8 mouse cellular contexts compared by ENCODE assay signal in the genomic region with DNA sequence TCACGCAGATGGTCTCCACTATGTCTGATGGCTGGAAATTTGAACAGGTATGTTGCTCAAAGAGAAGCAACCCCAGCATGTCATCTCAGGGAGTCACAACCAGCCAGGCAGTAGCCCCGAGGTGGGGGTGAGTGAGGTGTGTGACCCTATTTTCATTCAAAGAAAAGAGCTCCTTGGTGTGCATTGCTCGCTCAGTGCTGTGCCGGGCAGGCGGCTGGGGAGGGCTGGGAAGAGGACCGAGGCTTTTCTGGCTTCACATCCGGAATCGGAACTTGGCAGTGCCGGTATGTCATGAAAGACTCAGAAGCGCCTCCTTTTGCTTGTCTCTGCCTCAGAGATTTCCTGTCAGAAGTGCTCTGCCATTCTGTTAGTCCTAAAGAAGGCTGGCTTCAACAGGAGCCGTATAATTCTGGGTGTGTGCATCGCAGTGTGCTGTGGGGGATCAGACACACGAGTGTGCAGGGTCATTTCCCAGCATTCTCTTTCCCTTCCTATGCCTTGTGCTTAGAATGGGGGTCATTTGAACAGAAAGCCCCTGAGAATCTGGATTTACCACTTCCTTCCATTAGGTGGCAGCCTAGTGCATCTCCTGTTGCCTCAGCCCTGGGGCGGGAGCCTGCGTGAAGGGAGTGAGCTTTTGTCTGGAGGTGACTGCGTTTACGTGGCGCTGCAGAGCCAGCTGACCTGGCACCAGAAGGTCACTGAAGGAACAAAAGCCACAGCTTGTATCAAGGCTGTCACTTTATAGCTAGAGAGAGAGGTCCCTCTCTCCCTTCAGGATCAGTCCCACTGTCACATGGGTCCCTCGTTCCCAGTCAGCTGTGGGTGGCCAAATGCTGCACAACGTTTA. TPM values are rescaled to one million over a fixed set of nuclear protein-coding genes. Genes with fewer than 3 reads are reported as not detected.
A peak's percentile ranks its signal among the peaks of the same experiment; 100 is the strongest.
DNase-seq lines count a peak whose midpoint lies in the region; ATAC-seq and TF ChIP-seq lines count a peak whose summit lies in the region.

No protein-coding gene starts in this region.

- no peaks in the 10 kb centered on the region for H3K9me3 ChIP-seq in embryonic facial prominence, embryonic 14.5 days (ENCODE audit: control insufficient read depth, low read length)
- H3K9me3 ChIP-seq in heart, embryonic 10.5 days: no peaks in the 10 kb centered on the region
- H3K9me3 ChIP-seq in stomach, embryonic 16.5 days (replicated peaks; ENCODE audit: control insufficient read depth, low read length): no peaks in the 10 kb centered on the region

- H3K27me3 ChIP-seq in embryonic facial prominence, embryonic 14.5 days (replicated peaks; ENCODE audit: control insufficient read depth, insufficient read depth, low read length): no peaks in the 10 kb centered on the region
- no peaks in the 10 kb centered on the region for H3K27me3 ChIP-seq in heart, embryonic 10.5 days (ENCODE audit: insufficient read depth, poor library complexity, severe bottlenecking)
- no peaks in the 10 kb centered on the region for H3K27me3 ChIP-seq in stomach, embryonic 16.5 days (ENCODE audit: control insufficient read depth, insufficient read depth, low read length)

- H3K9ac ChIP-seq in embryonic facial prominence, embryonic 14.5 days (ENCODE audit: low read depth, low read length): peak overlapping the region; percentile 25; the same call in 1 of the 2 replicates
- no peak overlapping the region for H3K9ac ChIP-seq in stomach, embryonic 16.5 days (ENCODE audit: low read length)

- TF ChIP-seq POLR2A in bone marrow, adult 2 months (IDR thresholded peaks at IDR 0.05; ENCODE audit: borderline replicate concordance, control insufficient read depth, low read depth, low read length): no peak

- H3K36me3 ChIP-seq in embryonic facial prominence, embryonic 14.5 days (ENCODE audit: control insufficient read depth, insufficient read depth, low read length): peaks cover 59% of the 10 kb centered on the region
- peaks cover 80% of the 10 kb centered on the region for H3K36me3 ChIP-seq in heart, embryonic 10.5 days
- peaks cover 13% of the 10 kb centered on the region for H3K36me3 ChIP-seq in stomach, embryonic 16.5 days (ENCODE audit: control insufficient read depth, insufficient read depth, low read length)

- peak overlapping the region; percentile 40 for H3K4me2 ChIP-seq in embryonic facial prominence, embryonic 14.5 days (ENCODE audit: low read depth, low read length)
- peak overlapping the region; percentile 3; the same call in 1 of the 2 replicates for H3K4me2 ChIP-seq in stomach, embryonic 16.5 days (ENCODE audit: low read depth, low read length)

- DNase-seq in CD4-positive, CD25-positive, alpha-beta regulatory T cell, adult 2 months (ENCODE audit: low read depth, low spot score): peak; percentile 87
- peak; percentile 86 for DNase-seq in embryonic facial prominence, embryonic 14.5 days (ENCODE audit: low spot score)
- peak; percentile 88 for DNase-seq in heart, embryonic 10.5 days (ENCODE audit: low spot score)
- peak; percentile 83 for DNase-seq in kidney, adult 9 months
- DNase-seq in liver: peak; percentile 66

- H3K4me1 ChIP-seq in bone marrow, adult 2 months (ENCODE audit: control insufficient read depth, insufficient read depth, low read length): no peaks in the 10 kb centered on the region
- no peaks in the 10 kb centered on the region for H3K4me1 ChIP-seq in embryonic facial prominence, embryonic 14.5 days (ENCODE audit: control insufficient read depth, insufficient read depth, low read length)
- peaks cover 15% of the 10 kb centered on the region for H3K4me1 ChIP-seq in heart, embryonic 10.5 days
- no peaks in the 10 kb centered on the region; the same call in 1 of the 2 replicates for H3K4me1 ChIP-seq in stomach, embryonic 16.5 days (ENCODE audit: control insufficient read depth, insufficient read depth, low read length)

- 60% methylated on average over 20 of the region's 20 CpGs for WGBS in bone marrow, adult 2 months
- WGBS in embryonic facial prominence, embryonic 14.5 days: 36% methylated on average over 20 of the region's 20 CpGs
- 37% methylated on average over 20 of the region's 20 CpGs for WGBS in heart, embryonic 10.5 days
- 43% methylated on average over 20 of the region's 20 CpGs for WGBS in stomach, embryonic 16.5 days

- no peak overlapping the region for H3K4me3 ChIP-seq in bone marrow, adult 2 months (replicated peaks; ENCODE audit: control insufficient read depth, low read depth, low read length)
- no peak overlapping the region for H3K4me3 ChIP-seq in embryonic facial prominence, embryonic 14.5 days (ENCODE audit: low read depth, low read length)
- H3K4me3 ChIP-seq in heart, embryonic 10.5 days: 0 out of 2 replicates have a peak overlapping the region, but pooled peaks have one; percentile 9
- no peak overlapping the region for H3K4me3 ChIP-seq in stomach, embryonic 16.5 days (replicated peaks; ENCODE audit: low read length)

- no peak overlapping the region for H3K27ac ChIP-seq in bone marrow, adult 2 months (ENCODE audit: control insufficient read depth, insufficient read depth, low read depth, low read length, poor library complexity)
- no peak overlapping the region; the same call in 1 of the 2 replicates for H3K27ac ChIP-seq in embryonic facial prominence, embryonic 14.5 days (replicated peaks; ENCODE audit: low read depth, low read length)
- peak overlapping the region; percentile 67 for H3K27ac ChIP-seq in heart, embryonic 10.5 days
- H3K27ac ChIP-seq in stomach, embryonic 16.5 days (ENCODE audit: low read length): peak overlapping the region; percentile 48

- ATAC-seq in embryonic facial prominence, embryonic 14.5 days (ENCODE audit: low read depth): peak; percentile 72
- peak; percentile 78 for ATAC-seq in monocyte, adult 5-6 weeks (replicated peaks; ENCODE audit: insufficient number of reproducible peaks, low FRiP score, low TSS enrichment, poor library complexity, severe bottlenecking)
- ATAC-seq in stomach, embryonic 16.5 days (ENCODE audit: insufficient read depth, low FRiP score): peak; percentile 63; the same call in 1 of the 2 replicates

- TF ChIP-seq CTCF in bone marrow, adult 2 months (IDR thresholded peaks at IDR 0.05; ENCODE audit: control insufficient read depth, insufficient read depth, low read length): peak; percentile 74

RNA-seq across cellular contexts. Expression of a gene that starts 7.8 kb away (rescaled TPM):
- 14.0 and 32.4 TPM in 2 replicates for polyA plus RNA-seq in bone marrow, adult 2 months (2011; ENCODE audit: insufficient read depth, insufficient read length, low replicate concordance, missing spikeins)
- 21.8 and 22.6 TPM in 2 replicates for polyA plus RNA-seq in embryonic facial prominence, embryonic 14.5 days (2014; fragmentation: Nextera tagmentation; extraction: Ambion mirVana)
- 12.3 and 13.3 TPM in 2 replicates for polyA plus RNA-seq in heart, embryonic 10.5 days (2016; fragmentation: Nextera tagmentation; extraction: Ambion mirVana)
- 20.7 to 29.6 TPM (median 24.3 TPM) in 3 replicates for total RNA-seq in monocyte, adult 5-6 weeks (2017)
- polyA plus RNA-seq in stomach, embryonic 16.5 days (2015; fragmentation: Nextera tagmentation; extraction: Ambion mirVana): 3.2 and 3.6 TPM in 2 replicates

RNA-seq across cellular contexts. Expression of a gene that starts 7.9 kb away (rescaled TPM):
- polyA plus RNA-seq in bone marrow, adult 2 months (2011; ENCODE audit: insufficient read depth, insufficient read length, low replicate concordance, missing spikeins): 316 and 521 TPM in 2 replicates
- polyA plus RNA-seq in embryonic facial prominence, embryonic 14.5 days (2014; fragmentation: Nextera tagmentation; extraction: Ambion mirVana): 841 and 943 TPM in 2 replicates
- polyA plus RNA-seq in heart, embryonic 10.5 days (2016; fragmentation: Nextera tagmentation; extraction: Ambion mirVana): 1,131 and 1,417 TPM in 2 replicates
- 553 to 728 TPM (median 631 TPM) in 3 replicates for total RNA-seq in monocyte, adult 5-6 weeks (2017)
- 746 and 843 TPM in 2 replicates for polyA plus RNA-seq in stomach, embryonic 16.5 days (2015; fragmentation: Nextera tagmentation; extraction: Ambion mirVana)

RNA-seq across cellular contexts. Expression of a gene that starts 12.6 kb away (rescaled TPM):
- not detected in 2 replicates for polyA plus RNA-seq in bone marrow, adult 2 months (2011; ENCODE audit: insufficient read depth, insufficient read length, low replicate concordance, missing spikeins)
- polyA plus RNA-seq in embryonic facial prominence, embryonic 14.5 days (2014; fragmentation: Nextera tagmentation; extraction: Ambion mirVana): 0.11 TPM in 1 of 2 replicates, not detected in the other
- polyA plus RNA-seq in heart, embryonic 10.5 days (2016; fragmentation: Nextera tagmentation; extraction: Ambion mirVana): 0.19 and 0.23 TPM in 2 replicates
- not detected in 3 replicates for total RNA-seq in monocyte, adult 5-6 weeks (2017)
- 0.22 and 0.26 TPM in 2 replicates for polyA plus RNA-seq in stomach, embryonic 16.5 days (2015; fragmentation: Nextera tagmentation; extraction: Ambion mirVana)

RNA-seq across cellular contexts. Expression of a gene that starts 24.2 kb away (rescaled TPM):
- 31.1 and 51.9 TPM in 2 replicates for polyA plus RNA-seq in bone marrow, adult 2 months (2011; ENCODE audit: insufficient read depth, insufficient read length, low replicate concordance, missing spikeins)
- polyA plus RNA-seq in embryonic facial prominence, embryonic 14.5 days (2014; fragmentation: Nextera tagmentation; extraction: Ambion mirVana): 175 and 185 TPM in 2 replicates
- 184 and 202 TPM in 2 replicates for polyA plus RNA-seq in heart, embryonic 10.5 days (2016; fragmentation: Nextera tagmentation; extraction: Ambion mirVana)
- 57.9 to 84.5 TPM (median 60.9 TPM) in 3 replicates for total RNA-seq in monocyte, adult 5-6 weeks (2017)
- 160 and 162 TPM in 2 replicates for polyA plus RNA-seq in stomach, embryonic 16.5 days (2015; fragmentation: Nextera tagmentation; extraction: Ambion mirVana)

RNA-seq across cellular contexts. Expression of a gene that starts 34.6 kb away (rescaled TPM):
- polyA plus RNA-seq in bone marrow, adult 2 months (2011; ENCODE audit: insufficient read depth, insufficient read length, low replicate concordance, missing spikeins): 1.8 TPM in 1 of 2 replicates, not detected in the other
- polyA plus RNA-seq in embryonic facial prominence, embryonic 14.5 days (2014; fragmentation: Nextera tagmentation; extraction: Ambion mirVana): 0.15 and 0.18 TPM in 2 replicates
- 0.33 and 0.36 TPM in 2 replicates for polyA plus RNA-seq in heart, embryonic 10.5 days (2016; fragmentation: Nextera tagmentation; extraction: Ambion mirVana)
- total RNA-seq in monocyte, adult 5-6 weeks (2017): 0.39 TPM in 1 of 3 replicates, not detected in the others
- 2.8 and 3.7 TPM in 2 replicates for polyA plus RNA-seq in stomach, embryonic 16.5 days (2015; fragmentation: Nextera tagmentation; extraction: Ambion mirVana)

Comparison
In these comparisons a context has a peak if more than half of its experiments do, and no peak if none do; other contexts are left out.
1. H3K27ac ChIP-seq: peak in heart, embryonic 10.5 days (single experiment) and stomach, embryonic 16.5 days (single experiment); none in bone marrow, adult 2 months (single experiment) and embryonic facial prominence, embryonic 14.5 days (single experiment).
2. Peak in every context shown above with its lines, with median percentiles within 50 percentile points of each other: DNase-seq and ATAC-seq.